Mouse (Mus musculus) right cerebral cortex, postnatal 4 days (tissue): ENCODE data around the gene Sorcs2.
"Not testable (repeated sequence)": the region's sequence is repeated elsewhere in the genome, so short reads cannot be mapped to it uniquely, and the experiment has no call there.

Experiments used
- DNase-seq: peaks from one replicate; pipeline ENCODE4 v3.0.0-alpha.2; 2022

The Sorcs2 gene

DNA sequence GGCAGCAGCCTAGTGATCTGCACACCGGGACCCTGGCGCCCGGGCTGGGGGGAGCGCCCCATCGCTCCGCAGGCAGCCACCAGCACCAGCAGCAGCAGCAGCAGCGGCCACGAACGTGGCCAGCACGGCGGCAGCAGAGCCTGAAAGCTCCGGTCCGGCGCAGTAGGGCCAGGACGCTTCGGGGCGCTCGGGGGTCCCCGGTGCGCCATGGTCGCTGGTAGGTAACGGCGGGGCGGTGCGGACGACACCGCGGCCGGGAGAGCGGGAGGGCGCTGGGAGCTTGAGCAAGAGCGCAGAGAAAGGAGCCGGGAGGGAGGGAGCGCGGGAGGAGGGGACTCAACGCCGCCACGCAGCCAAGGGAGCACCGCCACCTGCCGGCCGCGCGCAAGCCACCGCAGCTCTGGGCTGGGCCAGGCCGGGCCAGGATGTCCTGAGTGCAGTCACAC lies at the start of gene Sorcs2:
Sorcs2 (minus strand) TSS at position 303 of the 446 bp plus-strand sequence.
- peak; percentile 87 for DNase-seq

GRCm38 (mm10) chr5:36446166-36446890 lies 48.4 kb upstream of the Sorcs2 start:
- no peak for DNase-seq

DNA sequence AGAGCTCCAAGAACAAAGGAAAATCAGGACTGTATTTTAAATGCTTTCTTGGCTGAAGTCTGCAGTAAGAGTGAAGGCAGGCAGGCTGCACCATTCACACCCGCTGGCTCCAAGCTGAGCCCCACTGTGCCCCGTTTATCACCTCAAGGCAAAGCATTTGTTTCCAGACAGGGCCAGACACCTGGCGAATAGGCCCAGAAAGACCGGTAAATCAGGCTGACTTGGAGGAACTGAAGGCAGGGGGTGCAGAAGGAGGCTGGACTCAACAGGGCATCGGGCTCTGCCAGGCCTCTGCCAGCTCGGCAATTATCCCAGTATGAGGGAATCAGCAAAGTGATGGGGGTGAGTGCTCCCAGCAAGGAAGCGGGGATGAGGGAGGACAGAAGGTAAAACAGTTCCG lies 47.1 kb upstream of the Sorcs2 start:
- DNase-seq: no peak

GRCm38 (mm10) chr5:36444611-36445010 lies 46.7 kb upstream of the Sorcs2 start:
- no peak for DNase-seq

- no peak for DNase-seq
These were observed 42.8 kb upstream of the Sorcs2 start for GRCm38 (mm10) chr5:36440741-36441140.

GRCm38 (mm10) chr5:36436858-36437257 lies 38.9 kb upstream of the Sorcs2 start:
- DNase-seq: no peak

GRCm38 (mm10) chr5:36434398-36434967 lies 36.5 kb upstream of the Sorcs2 start:
- no peak for DNase-seq

DNA sequence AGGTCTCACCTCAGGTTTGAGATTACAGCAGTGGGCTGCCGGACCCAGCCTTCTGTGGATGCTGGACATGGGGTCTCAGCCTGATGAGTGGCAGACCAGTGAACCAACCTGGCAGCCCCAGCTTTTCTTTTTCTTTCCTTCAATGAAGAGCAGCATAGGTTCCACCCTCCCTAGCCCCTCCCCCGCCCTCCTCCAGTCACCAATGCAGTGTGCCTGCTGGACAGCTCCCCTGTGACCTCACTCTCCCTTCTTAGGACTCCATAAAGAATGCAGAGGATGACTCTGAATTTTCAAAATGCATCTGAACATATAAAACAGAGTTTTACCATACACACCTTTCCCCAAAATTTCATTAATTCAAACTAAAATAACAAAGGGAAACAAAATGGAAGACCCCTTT lies 33.8 kb upstream of the Sorcs2 start:
- no peak for DNase-seq

DNA sequence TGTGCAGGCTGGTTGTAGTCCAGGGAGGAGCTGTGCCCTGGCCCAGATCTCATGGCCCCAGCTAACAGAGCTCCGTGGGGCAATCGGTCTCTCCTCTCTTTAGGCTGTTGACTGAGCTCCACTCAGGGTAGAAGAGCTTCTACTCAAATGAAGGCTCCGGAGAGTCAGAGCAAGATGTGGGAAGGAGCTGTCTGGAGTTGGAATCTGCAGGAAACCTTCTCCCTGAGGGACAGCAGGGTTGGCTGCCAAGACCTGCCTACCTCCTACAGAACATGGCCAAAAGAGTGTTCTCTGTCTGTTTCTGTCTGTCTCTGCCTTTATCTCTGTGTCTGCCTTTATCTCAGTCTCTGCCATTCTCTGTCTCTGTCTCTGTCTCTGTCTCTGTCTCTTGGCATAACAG lies 31.6 kb upstream of the Sorcs2 start:
- DNase-seq: no peak

DNA sequence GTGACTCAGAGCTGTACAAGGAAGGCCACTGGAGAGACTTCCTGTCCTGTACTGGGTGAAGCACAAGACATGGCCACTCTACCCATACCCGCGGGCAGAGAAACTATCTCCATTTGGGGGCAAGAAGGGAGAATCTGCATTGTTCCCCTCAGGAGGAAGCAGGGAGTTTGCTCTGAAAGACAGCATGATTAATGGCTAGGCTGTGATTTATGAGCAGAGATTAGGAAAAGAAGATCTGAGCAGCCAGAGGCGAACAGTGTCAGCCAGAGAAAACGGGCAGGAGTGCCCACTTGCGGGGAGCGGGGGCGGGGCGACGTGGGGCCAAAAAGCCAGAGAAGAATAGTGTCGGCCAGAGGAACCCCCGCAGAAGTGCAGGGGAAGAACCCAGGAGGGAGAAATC lies 29.9 kb upstream of the Sorcs2 start:
- DNase-seq: no peak

GRCm38 (mm10) chr5:36426404-36426803 lies 28.5 kb upstream of the Sorcs2 start:
- no peak for DNase-seq

- no peak for DNase-seq
These were observed 26.7 kb upstream of the Sorcs2 start for GRCm38 (mm10) chr5:36424676-36425075.

- DNase-seq: no peak
These were observed 24.8 kb upstream of the Sorcs2 start for GRCm38 (mm10) chr5:36422689-36423088.

DNA sequence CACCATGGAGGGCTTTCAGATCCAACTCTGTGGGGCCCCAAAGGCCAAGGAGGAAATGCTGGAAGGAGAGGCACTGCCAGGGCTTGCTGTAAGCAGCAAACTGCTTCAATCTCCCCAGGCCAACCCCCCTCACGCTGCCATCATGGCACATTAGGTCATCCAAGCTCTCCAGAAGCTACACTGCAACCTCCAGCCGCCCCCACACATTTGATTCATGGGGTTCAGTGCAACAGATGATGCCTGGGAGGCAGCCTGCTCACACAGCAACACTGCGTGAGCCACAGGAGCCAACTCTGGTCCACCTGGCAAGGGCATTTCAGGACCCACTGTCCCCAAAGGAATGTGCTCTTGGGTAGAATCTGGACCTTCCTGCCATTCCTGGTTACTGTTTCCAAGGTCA lies 21.9 kb upstream of the Sorcs2 start:
- no peak for DNase-seq

DNA sequence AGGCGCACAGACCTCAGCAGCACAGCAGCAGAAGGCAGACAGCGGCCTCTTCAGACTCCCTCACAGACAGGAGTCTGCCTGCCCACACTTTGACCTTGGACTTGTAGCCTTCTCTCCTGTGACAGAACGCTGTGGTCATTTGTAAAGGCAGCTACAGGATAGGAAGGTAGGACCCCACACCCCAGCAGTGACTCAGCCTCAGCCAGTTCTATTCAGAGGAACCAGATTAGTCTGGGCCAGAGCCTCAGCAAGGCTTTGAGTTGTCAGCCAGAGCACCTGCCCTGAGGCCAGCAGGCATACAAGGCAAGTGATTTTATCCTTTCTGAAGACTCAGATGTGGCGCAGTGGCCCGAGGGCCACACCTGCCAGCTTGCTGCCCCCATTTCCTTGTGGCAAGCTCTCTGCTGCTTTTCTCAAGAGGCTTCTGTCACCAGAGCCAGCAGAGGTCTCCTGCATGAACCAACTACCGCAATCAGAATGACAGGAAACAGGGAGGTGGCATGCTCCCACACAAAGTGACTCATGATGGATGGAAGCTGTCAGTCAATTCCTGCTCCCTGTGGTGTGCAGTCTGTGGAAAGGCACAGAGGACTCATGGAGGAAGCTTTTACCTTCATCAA lies 16.9 kb upstream of the Sorcs2 start:
- DNase-seq: no peak

GRCm38 (mm10) chr5:36398463-36399364 lies 775 bp upstream of the Sorcs2 start:
- peak; percentile 33 for DNase-seq

GRCm38 (mm10) chr5:36397384-36397759 lies 567 bp downstream of the Sorcs2 start:
- peak; percentile 35 for DNase-seq

DNA sequence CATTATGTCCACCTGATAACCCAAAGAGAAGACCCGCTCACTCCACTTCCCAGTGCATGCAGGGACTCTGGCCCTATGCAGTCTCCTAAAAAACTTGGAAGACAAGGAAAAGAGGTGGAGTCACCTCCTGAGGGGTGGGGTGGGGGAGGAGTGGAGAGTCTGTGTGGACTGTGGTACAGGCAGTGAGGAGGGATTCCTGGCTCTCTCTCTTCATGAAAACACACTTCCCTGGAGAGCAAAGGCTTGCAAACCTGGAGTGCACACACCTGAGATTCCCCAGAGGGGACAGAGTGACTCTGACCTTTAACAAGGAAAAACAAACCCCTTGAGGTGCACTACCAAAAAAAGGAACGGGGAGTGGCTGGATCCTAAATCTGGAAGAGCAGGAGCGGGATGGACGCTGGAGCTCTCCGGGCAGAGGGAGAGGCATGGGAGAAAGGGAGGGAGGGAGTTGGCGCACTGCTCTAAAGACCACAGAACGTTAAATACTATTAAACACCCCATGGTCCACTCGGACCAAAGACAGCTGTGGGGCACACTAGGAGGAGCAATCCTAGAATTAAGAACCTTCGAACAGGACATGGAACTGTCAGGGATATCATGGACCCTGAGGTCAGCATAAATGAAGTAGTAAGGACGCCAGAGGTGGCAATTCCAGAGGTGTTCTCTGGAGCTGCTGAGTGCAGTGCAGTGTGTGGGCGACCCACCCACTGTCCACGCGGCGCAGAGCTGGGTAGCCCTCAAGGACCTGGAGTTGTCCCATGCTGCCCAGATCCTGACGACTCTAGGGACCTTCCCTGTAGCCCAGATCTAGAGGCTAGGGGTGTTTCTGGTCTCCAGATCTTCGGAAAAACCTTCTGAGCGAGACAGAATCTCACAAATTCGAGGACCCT lies 1.2 kb downstream of the Sorcs2 start:
- DNase-seq: peak; percentile 19

- peak; percentile 84 for DNase-seq
These were observed 1.9 kb downstream of the Sorcs2 start for GRCm38 (mm10) chr5:36396011-36396410.

DNA sequence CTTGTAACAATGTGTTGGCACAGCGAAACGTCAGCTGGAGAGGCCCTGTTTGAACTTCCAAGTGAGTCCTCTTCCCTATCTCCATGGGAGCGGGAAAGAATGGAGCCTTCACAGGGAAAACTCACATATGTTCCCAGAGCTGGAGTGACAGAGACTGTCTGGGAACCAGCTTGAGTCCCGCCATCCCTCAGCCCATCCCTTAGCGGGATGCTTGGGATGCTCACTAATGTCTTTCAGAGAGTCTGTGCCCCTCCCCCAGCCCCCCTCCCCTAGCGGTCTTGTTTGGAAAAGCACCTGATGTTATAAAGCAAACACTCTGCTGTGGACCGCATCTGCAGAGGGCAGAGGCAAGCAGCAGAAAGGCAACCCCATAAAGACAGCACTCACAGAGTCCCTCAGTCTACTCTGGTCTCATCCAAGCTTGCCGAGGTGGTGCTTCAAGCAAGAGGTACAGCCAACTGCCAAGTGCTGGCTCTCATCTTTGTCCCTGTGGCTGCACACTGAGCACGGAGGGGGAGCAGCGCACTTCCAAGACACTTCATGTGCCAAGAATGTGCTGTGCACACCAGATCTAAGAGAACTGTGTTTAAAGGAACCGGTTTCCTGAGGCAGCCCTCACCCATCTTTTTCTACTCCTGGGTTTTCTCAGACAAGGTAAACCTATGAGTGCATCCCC lies 3.0 kb downstream of the Sorcs2 start:
- peak; percentile 27 for DNase-seq

DNA sequence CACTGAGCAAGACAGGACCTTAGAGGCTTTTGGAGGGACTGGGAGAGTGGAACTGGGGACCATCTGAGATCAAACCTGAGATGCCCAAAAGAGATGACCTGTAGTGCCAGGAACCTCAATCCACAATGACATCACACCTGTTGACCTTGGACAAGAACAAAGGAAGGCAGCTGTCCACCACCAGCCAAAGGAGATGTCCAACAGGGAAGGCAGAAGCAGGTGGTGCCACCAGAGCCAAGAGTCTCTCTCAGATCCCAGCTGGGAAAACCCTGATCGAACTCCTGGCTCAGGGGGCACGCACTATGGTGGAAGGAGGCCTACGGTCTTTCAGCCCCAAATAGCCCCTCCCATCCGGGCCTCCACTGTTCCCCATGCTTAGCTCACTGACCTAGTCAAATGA lies 6.2 kb downstream of the Sorcs2 start:
- DNase-seq: no peak

DNA sequence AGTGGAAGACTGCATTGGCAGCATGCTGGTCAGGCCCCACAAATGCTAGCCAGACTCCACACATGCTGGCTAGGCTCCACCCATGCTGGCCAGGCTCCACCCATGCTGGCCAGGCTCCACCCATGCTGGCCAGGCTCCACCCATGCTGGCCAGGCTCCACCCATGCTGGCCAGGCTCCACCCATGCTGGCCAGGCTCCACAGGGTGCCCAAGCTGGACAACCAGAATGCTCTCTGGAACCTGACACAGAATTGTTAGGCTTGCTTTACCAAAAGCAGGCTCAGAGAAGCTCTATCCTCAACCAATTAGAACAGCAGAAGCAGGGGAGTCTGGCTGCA lies 7.4 kb downstream of the Sorcs2 start:
- not testable (repeated sequence) for DNase-seq
